Mouse (Mus musculus): ENCODE data around the gene Atp6v1c2. TPM values are rescaled to one million over a fixed set of nuclear protein-coding genes. Genes with fewer than 3 reads are reported as not detected.

Atp6v1c2 gene
- polyA plus RNA-seq, 1 experiment from 2014 or later, result 16.3 TPM

- Histone ChIP-seq H3K27ac (replicated peaks) (no peak overlapping the region), H3K9ac (ENCODE audit: low read length) (no peak overlapping the region), H3K4me2 (replicated peaks; ENCODE audit: low read depth) (no peak overlapping the region), H3K36me3 (ENCODE audit: control insufficient read depth, insufficient read depth, low read length) (no peaks in the 10 kb centered on the region), H3K9me3 (ENCODE audit: control insufficient read depth, low read length) (no peaks in the 10 kb centered on the region), H3K27me3 (ENCODE audit: control insufficient read depth, insufficient read depth, low read length) (no peaks in the 10 kb centered on the region), H3K4me1 (replicated peaks; ENCODE audit: control insufficient read depth, insufficient read depth) (no peaks in the 10 kb centered on the region), H3K4me3 (ENCODE audit: low read depth, low read length) (no peak overlapping the region)
- ATAC-seq (ENCODE audit: low FRiP score, low TSS enrichment) (no peak), DNase-seq (ENCODE audit: low spot score) (no peak)
- 65% methylated on average over 8 of the region's 8 CpGs for WGBS
- no peak for TF ChIP-seq CTCF (IDR thresholded peaks at IDR 0.05; ENCODE audit: low read depth)
- no peak for TF ChIP-seq EP300 (optimal IDR thresholded peaks at IDR 0.05)
Observed at GRCm38 (mm10) chr12:17250962-17251361, 78.2 kb downstream of the Atp6v1c2 start.

DNA sequence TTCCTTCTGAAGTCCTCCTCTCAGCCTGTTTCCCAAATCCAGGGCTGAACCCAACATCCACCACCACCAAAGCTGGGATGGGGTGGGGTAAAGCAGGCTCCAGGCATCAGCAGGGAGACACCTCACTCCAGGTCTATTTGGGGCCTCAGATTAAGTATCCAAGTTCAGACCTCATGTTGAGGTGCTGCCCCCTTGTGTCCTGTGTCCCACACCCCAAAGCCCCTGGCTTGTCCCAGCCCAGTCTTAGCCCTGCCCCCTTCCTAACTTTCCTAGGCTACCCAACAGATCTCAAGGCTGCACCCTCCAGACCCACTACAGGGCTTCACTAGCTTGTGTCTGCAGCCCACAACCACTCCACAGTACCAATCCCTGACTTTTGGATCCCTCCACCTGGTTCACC lies 87.1 kb downstream of the Atp6v1c2 start:
- Histone ChIP-seq H3K4me3 (ENCODE audit: low read depth, low read length) (no peak overlapping the region), H3K4me1 (replicated peaks; ENCODE audit: control insufficient read depth, insufficient read depth) (no peaks in the 10 kb centered on the region), H3K27me3 (ENCODE audit: control insufficient read depth, insufficient read depth, low read length) (no peaks in the 10 kb centered on the region), H3K9ac (ENCODE audit: low read length) (no peak overlapping the region), H3K4me2 (replicated peaks; ENCODE audit: low read depth) (no peak overlapping the region), H3K36me3 (ENCODE audit: control insufficient read depth, insufficient read depth, low read length) (no peaks in the 10 kb centered on the region), H3K9me3 (ENCODE audit: control insufficient read depth, low read length) (no peaks in the 10 kb centered on the region), H3K27ac (replicated peaks) (no peak overlapping the region)
- DNase-seq (ENCODE audit: low spot score) (no peak), ATAC-seq (ENCODE audit: low FRiP score, low TSS enrichment) (no peak; the same call in 1 of the 2 replicates)
- TF ChIP-seq CTCF (IDR thresholded peaks at IDR 0.05; ENCODE audit: low read depth) (peak; percentile 31), EP300 (optimal IDR thresholded peaks at IDR 0.05) (no peak)

DNA sequence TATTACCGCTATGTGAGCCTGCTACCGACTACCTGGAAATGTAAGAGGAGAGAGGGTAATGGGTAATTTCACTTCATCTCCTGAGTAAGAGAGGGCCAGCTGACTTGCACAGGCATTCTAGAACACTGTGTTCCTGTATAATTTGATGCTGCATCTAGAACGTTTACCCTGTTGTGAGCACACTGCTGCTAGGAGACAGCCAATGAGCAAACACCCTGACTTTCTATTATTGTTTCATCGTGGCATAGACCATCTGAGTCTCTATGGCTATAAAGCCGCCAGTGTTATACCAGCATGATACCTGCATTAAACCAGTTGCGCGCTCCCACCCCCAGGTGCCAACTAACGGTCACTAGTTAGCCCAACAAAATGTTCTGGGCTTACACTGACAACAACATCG lies 87.5 kb downstream of the Atp6v1c2 start:
- DNase-seq (ENCODE audit: low spot score) (no peak), ATAC-seq (ENCODE audit: low FRiP score, low TSS enrichment) (no peak)
- TF ChIP-seq EP300 (optimal IDR thresholded peaks at IDR 0.05), result no peak
- TF ChIP-seq CTCF (IDR thresholded peaks at IDR 0.05; ENCODE audit: low read depth), result no peak
- no peak overlapping the region for H3K4me2 ChIP-seq (replicated peaks; ENCODE audit: low read depth)
- no peaks in the 10 kb centered on the region for H3K4me1 ChIP-seq (replicated peaks; ENCODE audit: control insufficient read depth, insufficient read depth)
- no peaks in the 10 kb centered on the region for H3K36me3 ChIP-seq (ENCODE audit: control insufficient read depth, insufficient read depth, low read length)
- H3K27ac ChIP-seq (replicated peaks), result no peak overlapping the region
- H3K9ac ChIP-seq (ENCODE audit: low read length), result no peak overlapping the region
- no peaks in the 10 kb centered on the region for H3K9me3 ChIP-seq (ENCODE audit: control insufficient read depth, low read length)
- 93% methylated on average over 9 of the region's 9 CpGs for WGBS
- H3K27me3 ChIP-seq (ENCODE audit: control insufficient read depth, insufficient read depth, low read length), result no peaks in the 10 kb centered on the region
- H3K4me3 ChIP-seq (ENCODE audit: low read depth, low read length), result no peak overlapping the region

DNA sequence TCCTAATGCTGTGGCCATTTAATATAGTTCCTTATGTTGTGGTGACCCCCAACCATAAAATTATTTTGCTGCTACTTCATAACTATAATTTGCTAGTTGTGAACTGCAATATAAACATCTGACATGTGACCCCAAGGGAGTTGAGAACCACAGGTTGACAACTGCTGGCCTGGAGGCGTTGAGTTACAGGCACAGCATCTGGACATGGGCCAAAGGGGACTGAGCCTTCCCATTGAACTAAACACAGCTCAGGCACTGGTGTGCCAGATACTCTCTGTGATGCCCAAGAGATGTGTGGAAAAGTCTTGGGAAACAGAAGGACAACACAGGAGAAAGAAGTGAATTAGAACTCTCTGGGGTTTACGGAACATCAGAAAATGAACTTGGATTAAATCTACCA lies 88.1 kb downstream of the Atp6v1c2 start:
- no peaks in the 10 kb centered on the region for H3K36me3 ChIP-seq (ENCODE audit: control insufficient read depth, insufficient read depth, low read length)
- TF ChIP-seq CTCF (IDR thresholded peaks at IDR 0.05; ENCODE audit: low read depth), result no peak
- no peak for TF ChIP-seq EP300 (optimal IDR thresholded peaks at IDR 0.05)
- no peak overlapping the region for H3K4me2 ChIP-seq (replicated peaks; ENCODE audit: low read depth)
- H3K27me3 ChIP-seq (ENCODE audit: control insufficient read depth, insufficient read depth, low read length), result no peaks in the 10 kb centered on the region
- H3K9ac ChIP-seq (ENCODE audit: low read length), result no peak overlapping the region
- no peaks in the 10 kb centered on the region for H3K4me1 ChIP-seq (replicated peaks; ENCODE audit: control insufficient read depth, insufficient read depth)
- DNase-seq (ENCODE audit: low spot score), result no peak
- H3K9me3 ChIP-seq (ENCODE audit: control insufficient read depth, low read length), result no peaks in the 10 kb centered on the region
- H3K27ac ChIP-seq (replicated peaks), result no peak overlapping the region
- no peak for ATAC-seq (ENCODE audit: low FRiP score, low TSS enrichment)
- no peak overlapping the region for H3K4me3 ChIP-seq (ENCODE audit: low read depth, low read length)
- 61% methylated on average over 2 of the region's 2 CpGs for WGBS

GRCm38 (mm10) chr12:17239428-17239688 lies 89.8 kb downstream of the Atp6v1c2 start:
- H3K9me3 ChIP-seq (ENCODE audit: control insufficient read depth, low read length), result no peaks in the 10 kb centered on the region
- no peak for DNase-seq (ENCODE audit: low spot score)
- no peak overlapping the region for H3K9ac ChIP-seq (ENCODE audit: low read length)
- no peak overlapping the region for H3K27ac ChIP-seq (replicated peaks)
- no peaks in the 10 kb centered on the region for H3K4me1 ChIP-seq (replicated peaks; ENCODE audit: control insufficient read depth, insufficient read depth)
- ATAC-seq (ENCODE audit: low FRiP score, low TSS enrichment), result no peak
- no peak for TF ChIP-seq CTCF (IDR thresholded peaks at IDR 0.05; ENCODE audit: low read depth)
- no peak for TF ChIP-seq EP300 (optimal IDR thresholded peaks at IDR 0.05)
- H3K4me3 ChIP-seq (ENCODE audit: low read depth, low read length), result no peak overlapping the region
- H3K36me3 ChIP-seq (ENCODE audit: control insufficient read depth, insufficient read depth, low read length), result no peaks in the 10 kb centered on the region
- H3K4me2 ChIP-seq (replicated peaks; ENCODE audit: low read depth), result no peak overlapping the region
- no peaks in the 10 kb centered on the region for H3K27me3 ChIP-seq (ENCODE audit: control insufficient read depth, insufficient read depth, low read length)

- no peak for DNase-seq (ENCODE audit: low spot score)
- WGBS, result 60% methylated on average over 12 of the region's 12 CpGs
- H3K4me3 ChIP-seq (ENCODE audit: low read depth, low read length), result no peak overlapping the region
- no peak overlapping the region for H3K27ac ChIP-seq (replicated peaks)
- no peaks in the 10 kb centered on the region for H3K36me3 ChIP-seq (ENCODE audit: control insufficient read depth, insufficient read depth, low read length)
- H3K27me3 ChIP-seq (ENCODE audit: control insufficient read depth, insufficient read depth, low read length), result no peaks in the 10 kb centered on the region
- no peak overlapping the region for H3K9ac ChIP-seq (ENCODE audit: low read length)
- H3K4me1 ChIP-seq (replicated peaks; ENCODE audit: control insufficient read depth, insufficient read depth), result no peaks in the 10 kb centered on the region
- H3K4me2 ChIP-seq (replicated peaks; ENCODE audit: low read depth), result no peak overlapping the region
- ATAC-seq (ENCODE audit: low FRiP score, low TSS enrichment), result no peak
- TF ChIP-seq EP300 (optimal IDR thresholded peaks at IDR 0.05) (no peak), CTCF (IDR thresholded peaks at IDR 0.05; ENCODE audit: low read depth) (no peak)
- no peaks in the 10 kb centered on the region for H3K9me3 ChIP-seq (ENCODE audit: control insufficient read depth, low read length)
Observed at GRCm38 (mm10) chr12:17238588-17239427, 90.4 kb downstream of the Atp6v1c2 start.

Measured in stomach, postnatal 0 days (tissue).